Mouse (Mus musculus): Measurements from ENCODE around the gene Ankrd24. TPM values are rescaled to one million over a fixed set of nuclear protein-coding genes. Genes with fewer than 3 reads are reported as not detected.
A peak's percentile ranks its signal among the peaks of the same experiment; 100 is the strongest.

Ankrd24 gene
- total and polyA plus RNA-seq, 2 experiments from 2014 or later = 17.7 to 58.5 TPM

GRCm38 (mm10) chr10:81593223-81593622 is 35.1 kb upstream of the Ankrd24 start:
- no peaks in the 10 kb centered on the region for H3K9me3 ChIP-seq (ENCODE audit: low read length)
- H3K4me3 ChIP-seq (ENCODE audit: low read length) = no peak overlapping the region
- no peaks in the 10 kb centered on the region for H3K27me3 ChIP-seq (ENCODE audit: insufficient read depth, low read length)
- H3K27ac ChIP-seq = no peak overlapping the region
- 66% methylated on average over 4 of the region's 4 CpGs for WGBS
- H3K4me2 ChIP-seq (ENCODE audit: low read depth, low read length) = no peak overlapping the region
- TF ChIP-seq CTCF (IDR thresholded peaks at IDR 0.05; ENCODE audit: low read depth) = no peak
- DNase-seq (ENCODE audit: low spot score) (no peak), ATAC-seq (no peak)
- H3K4me1 ChIP-seq (ENCODE audit: insufficient read depth, low read length) = peaks cover 20% of the 10 kb centered on the region
- H3K9ac ChIP-seq (replicated peaks; ENCODE audit: low read length) = no peak overlapping the region
- H3K36me3 ChIP-seq (ENCODE audit: insufficient read depth, low read length) = no peaks in the 10 kb centered on the region

- no peak for TF ChIP-seq CTCF (IDR thresholded peaks at IDR 0.05; ENCODE audit: low read depth)
- no peak overlapping the region for H3K4me3 ChIP-seq (ENCODE audit: low read length)
- no peak overlapping the region for H3K9ac ChIP-seq (replicated peaks; ENCODE audit: low read length)
- no peaks in the 10 kb centered on the region for H3K36me3 ChIP-seq (ENCODE audit: insufficient read depth, low read length)
- DNase-seq (ENCODE audit: low spot score) = no peak
- H3K27ac ChIP-seq = no peak overlapping the region
- H3K4me2 ChIP-seq (ENCODE audit: low read depth, low read length) = no peak overlapping the region
- 79% methylated on average over 18 of the region's 18 CpGs for WGBS
- ATAC-seq = no peak
- no peaks in the 10 kb centered on the region for H3K9me3 ChIP-seq (ENCODE audit: low read length)
- peaks cover 20% of the 10 kb centered on the region for H3K4me1 ChIP-seq (ENCODE audit: insufficient read depth, low read length)
- H3K27me3 ChIP-seq (ENCODE audit: insufficient read depth, low read length) = no peaks in the 10 kb centered on the region
Observed at GRCm38 (mm10) chr10:81593935-81594334, 34.4 kb upstream of the Ankrd24 start.

- Histone ChIP-seq H3K4me2 (ENCODE audit: low read depth, low read length) (no peak overlapping the region), H3K9me3 (ENCODE audit: low read length) (no peaks in the 10 kb centered on the region), H3K27ac (no peak overlapping the region), H3K9ac (replicated peaks; ENCODE audit: low read length) (no peak overlapping the region), H3K27me3 (ENCODE audit: insufficient read depth, low read length) (no peaks in the 10 kb centered on the region), H3K4me1 (ENCODE audit: insufficient read depth, low read length) (peaks cover 21% of the 10 kb centered on the region), H3K36me3 (ENCODE audit: insufficient read depth, low read length) (no peaks in the 10 kb centered on the region), H3K4me3 (ENCODE audit: low read length) (no peak overlapping the region)
- TF ChIP-seq CTCF (IDR thresholded peaks at IDR 0.05; ENCODE audit: low read depth) = no peak
- DNase-seq (ENCODE audit: low spot score) (no peak), ATAC-seq (no peak)
- 39% methylated on average over 5 of the region's 5 CpGs for WGBS
Observed at GRCm38 (mm10) chr10:81595599-81595998, 32.7 kb upstream of the Ankrd24 start.

GRCm38 (mm10) chr10:81596611-81597010 is 31.7 kb upstream of the Ankrd24 start:
- H3K4me3 ChIP-seq (ENCODE audit: low read length) = no peak overlapping the region
- H3K27me3 ChIP-seq (ENCODE audit: insufficient read depth, low read length) = no peaks in the 10 kb centered on the region
- 4% methylated on average over 10 of the region's 10 CpGs for WGBS
- no peak for ATAC-seq
- H3K9ac ChIP-seq (replicated peaks; ENCODE audit: low read length) = 0 out of 2 replicates have a peak overlapping the region, but pooled peaks have one; percentile 25
- H3K4me1 ChIP-seq (ENCODE audit: insufficient read depth, low read length) = peaks cover 27% of the 10 kb centered on the region
- H3K36me3 ChIP-seq (ENCODE audit: insufficient read depth, low read length) = no peaks in the 10 kb centered on the region
- peak overlapping the region; percentile 45; the same call in 1 of the 2 replicates for H3K27ac ChIP-seq
- TF ChIP-seq CTCF (IDR thresholded peaks at IDR 0.05; ENCODE audit: low read depth) = no peak
- peak; percentile 63 for DNase-seq (ENCODE audit: low spot score)
- H3K4me2 ChIP-seq (ENCODE audit: low read depth, low read length) = peak overlapping the region; percentile 24
- H3K9me3 ChIP-seq (ENCODE audit: low read length) = no peaks in the 10 kb centered on the region

- no peaks in the 10 kb centered on the region for H3K36me3 ChIP-seq (ENCODE audit: insufficient read depth, low read length)
- ATAC-seq (peak; percentile 42), DNase-seq (ENCODE audit: low spot score) (peak; percentile 82)
- peak overlapping the region; percentile 45; the same call in 1 of the 2 replicates for H3K27ac ChIP-seq
- H3K4me3 ChIP-seq (ENCODE audit: low read length) = no peak overlapping the region
- 0 out of 2 replicates have a peak overlapping the region, but pooled peaks have one; percentile 25 for H3K9ac ChIP-seq (replicated peaks; ENCODE audit: low read length)
- TF ChIP-seq CTCF (IDR thresholded peaks at IDR 0.05; ENCODE audit: low read depth) = no peak
- H3K9me3 ChIP-seq (ENCODE audit: low read length) = no peaks in the 10 kb centered on the region
- H3K4me2 ChIP-seq (ENCODE audit: low read depth, low read length) = peak overlapping the region; percentile 24; the same call in 1 of the 2 replicates
- 3% methylated on average over 10 of the region's 12 CpGs for WGBS
- peaks cover 27% of the 10 kb centered on the region for H3K4me1 ChIP-seq (ENCODE audit: insufficient read depth, low read length)
- H3K27me3 ChIP-seq (ENCODE audit: insufficient read depth, low read length) = no peaks in the 10 kb centered on the region
Observed at GRCm38 (mm10) chr10:81597137-81597950, 31.0 kb upstream of the Ankrd24 start.

GRCm38 (mm10) chr10:81598342-81598741 is 30.0 kb upstream of the Ankrd24 start:
- H3K9me3 ChIP-seq (ENCODE audit: low read length) = no peaks in the 10 kb centered on the region
- no peak for TF ChIP-seq CTCF (IDR thresholded peaks at IDR 0.05; ENCODE audit: low read depth)
- ATAC-seq (no peak), DNase-seq (ENCODE audit: low spot score) (no peak)
- 40% methylated on average over 3 of the region's 3 CpGs for WGBS
- H3K36me3 ChIP-seq (ENCODE audit: insufficient read depth, low read length) = no peaks in the 10 kb centered on the region
- H3K4me2 ChIP-seq (ENCODE audit: low read depth, low read length) = no peak overlapping the region
- H3K4me1 ChIP-seq (ENCODE audit: insufficient read depth, low read length) = peaks cover 27% of the 10 kb centered on the region
- H3K9ac ChIP-seq (replicated peaks; ENCODE audit: low read length) = no peak overlapping the region
- H3K27me3 ChIP-seq (ENCODE audit: insufficient read depth, low read length) = no peaks in the 10 kb centered on the region
- no peak overlapping the region for H3K27ac ChIP-seq
- H3K4me3 ChIP-seq (ENCODE audit: low read length) = no peak overlapping the region

- H3K4me2 ChIP-seq (ENCODE audit: low read depth, low read length) = no peak overlapping the region
- H3K36me3 ChIP-seq (ENCODE audit: insufficient read depth, low read length) = no peaks in the 10 kb centered on the region
- H3K4me1 ChIP-seq (ENCODE audit: insufficient read depth, low read length) = peaks cover 27% of the 10 kb centered on the region
- H3K27me3 ChIP-seq (ENCODE audit: insufficient read depth, low read length) = no peaks in the 10 kb centered on the region
- WGBS = 61% methylated on average over 6 of the region's 6 CpGs
- no peaks in the 10 kb centered on the region for H3K9me3 ChIP-seq (ENCODE audit: low read length)
- H3K9ac ChIP-seq (replicated peaks; ENCODE audit: low read length) = no peak overlapping the region
- no peak overlapping the region for H3K27ac ChIP-seq
- H3K4me3 ChIP-seq (ENCODE audit: low read length) = no peak overlapping the region
- no peak for TF ChIP-seq CTCF (IDR thresholded peaks at IDR 0.05; ENCODE audit: low read depth)
- ATAC-seq (no peak), DNase-seq (ENCODE audit: low spot score) (no peak)
Observed at GRCm38 (mm10) chr10:81598871-81599270, 29.5 kb upstream of the Ankrd24 start.
